Mouse (Mus musculus): ENCODE measurements at regions not wholly inside any gene's neighbourhood (a gene's known extent, or its start where the extent isn't known, plus 50 kb on each side); places are given as distances from the start of the nearest gene placed in this dataset.

- no peaks in the 10 kb centered on the region for H3K79me2 ChIP-seq (replicated peaks; ENCODE audit: control insufficient read depth, extremely low read depth, insufficient read depth, poor library complexity, severe bottlenecking)
- no peaks in the 10 kb centered on the region for H3K27me3 ChIP-seq (replicated peaks)
- H3K27ac ChIP-seq (ENCODE audit: insufficient read depth, low read depth): no peak overlapping the region
- dilution Hi-C loops (cut with MboI; ENCODE audit: extremely low pct_ligation_motif_present, extremely low pct_unique_long_range_greater_than_20kb, low sequenced_read_pairs) (no loop called here), in situ Hi-C loops (cut with MboI; ENCODE audit: low pct_ligation_motif_present, low pct_unique_long_range_greater_than_20kb, low sequenced_read_pairs) (no loop called here)
- no peak for DNase-seq (ENCODE audit: extremely low read depth)
- H3K9ac ChIP-seq (ENCODE audit: insufficient read depth, low read depth): no peak overlapping the region
- no peak overlapping the region for H3K4me2 ChIP-seq (ENCODE audit: insufficient read depth, low read depth, poor library complexity, severe bottlenecking)
- H3K4me1 ChIP-seq (ENCODE audit: control insufficient read depth in 1 of 2, insufficient read depth in 2 of 2): no peaks in the 10 kb centered on the region
- no peaks in the 10 kb centered on the region for H3K36me3 ChIP-seq (replicated peaks in 1 of 2; ENCODE audit: control insufficient read depth in 1 of 2, insufficient read depth in 1 of 2, low read length in 1 of 2)
- no peaks in the 10 kb centered on the region for H3K9me3 ChIP-seq (replicated peaks; ENCODE audit: low read length)
- TF ChIP-seq PAX5 (IDR thresholded peaks at IDR 0.05; ENCODE audit: low read length): no peak
- TF ChIP-seq CHD1 (IDR thresholded peaks at IDR 0.05; ENCODE audit: low read depth, low read length): no peak
- no peak for TF ChIP-seq ELF1 (IDR thresholded peaks at IDR 0.05; ENCODE audit: low read depth, low read length)
- TF ChIP-seq RCOR1 (conservative IDR thresholded peaks at IDR 0.05; ENCODE audit: low read depth, low read length): no peak
- TF ChIP-seq USF1 (IDR thresholded peaks at IDR 0.05; ENCODE audit: low read depth, low read length): no peak
- TF ChIP-seq JUND (conservative IDR thresholded peaks at IDR 0.05; ENCODE audit: low read depth, low read length): no peak
- no peak for TF ChIP-seq MEF2A (IDR thresholded peaks at IDR 0.05; ENCODE audit: borderline replicate concordance, low read depth, low read length)
- no peak for TF ChIP-seq E2F4 (IDR thresholded peaks at IDR 0.05; ENCODE audit: insufficient replicate concordance, low read depth, low read length)
- no peak for TF ChIP-seq KAT2A (IDR thresholded peaks at IDR 0.05; ENCODE audit: insufficient replicate concordance, low read length)
- TF ChIP-seq BHLHE40 (IDR thresholded peaks at IDR 0.05; ENCODE audit: low read depth, low read length): no peak
- no peak overlapping the region for H3K4me3 ChIP-seq (replicated peaks in 1 of 3; ENCODE audit: low read depth in 2 of 3, low read length in 2 of 3, poor library complexity in 1 of 3)
Observed at GRCm38 (mm10) chr15:31798863-31799262, 197.2 kb downstream of the Fam173b start.

- Histone ChIP-seq H3K9ac (ENCODE audit: insufficient read depth, low read depth) (no peak overlapping the region), H3K27me3 (replicated peaks) (no peaks in the 10 kb centered on the region), H3K36me3 (replicated peaks in 1 of 2; ENCODE audit: control insufficient read depth in 1 of 2, insufficient read depth in 1 of 2, low read length in 1 of 2) (no peaks in the 10 kb centered on the region), H3K9me3 (replicated peaks; ENCODE audit: low read length) (no peaks in the 10 kb centered on the region), H3K4me2 (ENCODE audit: insufficient read depth, low read depth, poor library complexity, severe bottlenecking) (no peak overlapping the region), H3K27ac (ENCODE audit: insufficient read depth, low read depth) (no peak overlapping the region), H3K4me3 (replicated peaks in 1 of 3; ENCODE audit: low read depth in 2 of 3, low read length in 2 of 3, poor library complexity in 1 of 3) (no peak overlapping the region), H3K79me2 (replicated peaks; ENCODE audit: control insufficient read depth, extremely low read depth, insufficient read depth, poor library complexity, severe bottlenecking) (no peaks in the 10 kb centered on the region), H3K4me1 (ENCODE audit: control insufficient read depth in 1 of 2, insufficient read depth in 2 of 2) (no peaks in the 10 kb centered on the region)
- TF ChIP-seq TBP (conservative IDR thresholded peaks at IDR 0.05; ENCODE audit: low read depth, low read length): no peak
- no peak for TF ChIP-seq TCF12 (IDR thresholded peaks at IDR 0.05; ENCODE audit: low read depth, low read length)
- no peak for TF ChIP-seq EP300 (IDR thresholded peaks at IDR 0.05; ENCODE audit: low read length)
- dilution Hi-C loops (cut with MboI; ENCODE audit: extremely low pct_ligation_motif_present, extremely low pct_unique_long_range_greater_than_20kb, low sequenced_read_pairs) (no loop called here), in situ Hi-C loops (cut with MboI; ENCODE audit: low pct_ligation_motif_present, low pct_unique_long_range_greater_than_20kb, low sequenced_read_pairs) (no loop called here)
- DNase-seq (ENCODE audit: extremely low read depth): no peak
Observed at GRCm38 (mm10) chr15:31805522-31805921, 203.9 kb downstream of the Fam173b start.

DNA sequence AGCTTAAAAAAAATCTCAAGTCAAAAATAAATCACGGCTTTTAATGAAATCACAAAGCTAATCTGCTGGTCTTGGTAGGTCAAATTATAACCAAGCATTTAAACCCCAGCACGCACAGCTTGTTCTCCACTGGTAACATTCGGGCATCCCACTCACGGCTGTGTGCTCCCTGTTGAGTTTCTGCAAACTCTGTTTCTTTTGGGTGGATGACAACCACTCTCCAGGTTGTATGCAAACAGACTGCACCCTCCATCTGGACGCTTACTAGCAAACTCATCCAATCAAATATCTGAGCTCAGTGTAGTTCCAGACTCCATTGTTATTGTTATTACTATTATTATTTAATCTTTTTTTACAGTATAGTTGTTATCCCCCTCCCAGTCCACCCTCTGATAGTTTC lies 213.9 kb downstream of the Fam173b start:
- no peak overlapping the region for H3K27ac ChIP-seq (ENCODE audit: insufficient read depth, low read depth)
- dilution Hi-C loops (cut with MboI; ENCODE audit: extremely low pct_ligation_motif_present, extremely low pct_unique_long_range_greater_than_20kb, low sequenced_read_pairs) (no loop called here), in situ Hi-C loops (cut with MboI; ENCODE audit: low pct_ligation_motif_present, low pct_unique_long_range_greater_than_20kb, low sequenced_read_pairs) (no loop called here)
- H3K9me3 ChIP-seq (replicated peaks; ENCODE audit: low read length): no peaks in the 10 kb centered on the region
- H3K79me2 ChIP-seq (replicated peaks; ENCODE audit: control insufficient read depth, extremely low read depth, insufficient read depth, poor library complexity, severe bottlenecking): no peaks in the 10 kb centered on the region
- no peak for DNase-seq (ENCODE audit: extremely low read depth)
- TF ChIP-seq ZKSCAN1 (IDR thresholded peaks at IDR 0.05; ENCODE audit: borderline replicate concordance, low read depth, low read length) (no peak), POLR2A (IDR thresholded peaks at IDR 0.05; ENCODE audit: low read depth, low read length) (no peak), MAX (IDR thresholded peaks at IDR 0.05; ENCODE audit: low read length) (no peak), POLR2AphosphoS2 (IDR thresholded peaks at IDR 0.05; ENCODE audit: low read depth, low read length) (no peak), RAD21 (IDR thresholded peaks at IDR 0.05; ENCODE audit: low read depth, low read length) (no peak), UBTF (IDR thresholded peaks at IDR 0.05; ENCODE audit: low read depth, low read length) (no peak), TCF12 (IDR thresholded peaks at IDR 0.05; ENCODE audit: low read depth, low read length) (no peak), NELFE (IDR thresholded peaks at IDR 0.05; ENCODE audit: low read depth, low read length) (no peak), NRF1 (IDR thresholded peaks at IDR 0.05; ENCODE audit: low read depth, low read length) (no peak), MAFK (IDR thresholded peaks at IDR 0.05; ENCODE audit: insufficient replicate concordance, low read length) (no peak), E2F4 (IDR thresholded peaks at IDR 0.05; ENCODE audit: insufficient replicate concordance, low read depth, low read length) (no peak), PAX5 (IDR thresholded peaks at IDR 0.05; ENCODE audit: low read length) (no peak)
- no peak overlapping the region for H3K9ac ChIP-seq (ENCODE audit: insufficient read depth, low read depth)
- no peak overlapping the region for H3K4me3 ChIP-seq (replicated peaks in 1 of 3; ENCODE audit: low read depth in 2 of 3, low read length in 2 of 3, poor library complexity in 1 of 3)
- no peaks in the 10 kb centered on the region for H3K4me1 ChIP-seq (ENCODE audit: control insufficient read depth in 1 of 2, insufficient read depth in 2 of 2)
- no peaks in the 10 kb centered on the region for H3K27me3 ChIP-seq (replicated peaks)
- no peak overlapping the region for H3K4me2 ChIP-seq (ENCODE audit: insufficient read depth, low read depth, poor library complexity, severe bottlenecking)
- no peaks in the 10 kb centered on the region for H3K36me3 ChIP-seq (replicated peaks in 1 of 2; ENCODE audit: control insufficient read depth in 1 of 2, insufficient read depth in 1 of 2, low read length in 1 of 2)

All from CH12.LX (cell line).